Mouse (Mus musculus): ENCODE data around the gene Vmn2r23.

- TF ChIP-seq CTCF (IDR thresholded peaks at IDR 0.05) (peak; percentile 31), POLR2A (IDR thresholded peaks at IDR 0.05; ENCODE audit: insufficient read depth, low read depth, low read length) (no peak)
These were observed 45.4 kb upstream of the Vmn2r23 start for GRCm38 (mm10) chr6:123657040-123657439.
